Mouse (Mus musculus): ENCODE results near the gene Spa17.

Spa17 gene

GRCm38 (mm10) chr9:37554838-37555748, 58.4 kb downstream of the Spa17 start, which contains the start of gene Siae:
Gene Siae (plus strand): TSS chr9:37555698.
- DNase-seq, result no peak

- no peak for DNase-seq
Observed at GRCm38 (mm10) chr9:37554279-37554678, 59.2 kb downstream of the Spa17 start.

Data from kidney, adult 9 months (tissue).